Mouse (Mus musculus) bone marrow, adult 2 months (tissue): ENCODE results near the gene Eps8l3.
A peak's percentile ranks its signal among the peaks of the same experiment; 100 is the strongest.

Experiments used
- CTCF ChIP-seq: fragments of 200-500 bp; IDR thresholded peaks from 2 replicates; pipeline ENCODE4 v1.5.1; 2011; ENCODE audit warnings: low read length, control low read depth; ENCODE audit not compliant: control insufficient read depth, insufficient read depth
- POLR2A ChIP-seq: fragments of 200-500 bp; IDR thresholded peaks from 2 replicates; pipeline ENCODE4 v1.6.1; 2011; ENCODE audit warnings: low read depth, mild to moderate bottlenecking, control low read depth, low read length, borderline replicate concordance; ENCODE audit not compliant: control insufficient read depth

DNA sequence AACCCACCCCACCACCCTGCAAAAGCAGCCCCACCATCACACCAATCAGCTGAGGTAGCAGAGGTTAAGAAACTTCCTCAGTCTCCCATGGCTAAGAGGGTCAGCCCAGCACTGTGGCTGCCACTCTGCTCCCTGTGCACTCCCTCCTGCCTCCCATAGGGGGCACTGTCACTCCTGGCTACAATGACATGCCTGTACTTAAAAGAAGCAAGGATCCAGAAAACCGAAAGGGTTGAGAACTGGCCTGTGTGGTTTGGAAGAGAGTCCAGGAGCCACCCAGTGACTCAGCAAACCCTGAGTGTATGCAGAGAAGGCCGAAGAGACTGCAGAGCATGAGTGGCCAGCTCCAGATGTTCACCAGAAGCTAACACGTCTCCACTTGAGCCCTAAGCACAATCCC is 62.4 kb downstream of the Eps8l3 start:
- TF ChIP-seq POLR2A, result no peak
- TF ChIP-seq CTCF, result peak; percentile 87
